Mouse (Mus musculus) limb, embryonic 10.5 days (tissue): Measurements from ENCODE around the gene Ltbp4. TPM values are rescaled to one million over a fixed set of nuclear protein-coding genes. Genes with fewer than 3 reads are reported as not detected.

Experiments used
- DNase-seq: peaks from one replicate; pipeline ENCODE4 v3.0.0-alpha.2; 2017; ENCODE audit warnings: low spot score
- H3K27ac ChIP-seq: fragments of 300-500 bp; sonication (generic); 2 replicates; pipeline ENCODE4 v1.5.1; 2016; ENCODE audit warnings: mild to moderate bottlenecking
- H3K27me3 ChIP-seq: fragments of 300-500 bp; sonication (generic); 2 replicates; pipeline ENCODE4 v1.6.1; 2016; ENCODE audit warnings: low read depth, mild to moderate bottlenecking; ENCODE audit not compliant: poor library complexity, severe bottlenecking
- H3K36me3 ChIP-seq: fragments of 300-500 bp; sonication (generic); 2 replicates; pipeline ENCODE4 v1.6.1; 2016; ENCODE audit warnings: mild to moderate bottlenecking, moderate library complexity
- H3K4me1 ChIP-seq: fragments of 300-500 bp; sonication (generic); 2 replicates; pipeline ENCODE4 v1.6.1; 2016
- H3K4me3 ChIP-seq: fragments of 300-500 bp; sonication (generic); 2 replicates; pipeline ENCODE4 v1.5.1; 2016; ENCODE audit warnings: mild to moderate bottlenecking, moderate library complexity
- H3K9me3 ChIP-seq: fragments of 300-500 bp; sonication (generic); replicated peaks from 2 replicates; pipeline ENCODE4 v1.6.1; 2016; ENCODE audit warnings: mild to moderate bottlenecking
- WGBS: fragments of 180-500 bp; shearing (Covaris S2); methylation state at CpG from one replicate; pipeline ENCODE4 v1.1.7; 2016; 5-methylcytosine and 5-hydroxymethylcytosine counted together
- polyA plus RNA-seq: library from polyadenylated mRNA; unstranded; fragments of >200 nt; fragmentation: Nextera tagmentation; extraction: Ambion mirVana; gene quantifications from 2 replicates; pipeline ENCODE4 v1.2.1, GENCODE M21; 2016

Gene Ltbp4
- polyA plus RNA-seq, 1 experiment from 2014 or later, result 10.6 TPM

DNA sequence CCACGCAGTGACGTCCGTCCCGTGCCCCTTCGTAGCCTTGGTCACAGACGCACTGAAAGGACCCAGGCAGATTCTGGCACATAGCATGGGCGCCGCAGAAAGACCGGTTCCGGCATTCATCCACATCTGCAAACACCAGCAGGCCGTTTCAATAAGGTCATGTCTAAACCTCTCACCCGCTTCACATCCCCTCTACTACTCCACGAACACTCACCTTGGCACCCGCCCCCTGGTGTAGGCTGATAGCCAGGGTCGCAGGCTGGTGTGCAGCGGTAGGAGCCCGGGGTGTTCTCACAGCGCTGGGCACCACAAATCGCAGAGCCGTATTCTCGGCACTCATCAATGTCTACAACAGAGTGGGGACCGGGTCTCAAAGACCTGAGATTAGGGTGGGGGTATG lies 18.1 kb downstream of the Ltbp4 start:
- Histone ChIP-seq H3K4me1 (peaks cover 13% of the 10 kb centered on the region; the same call in 1 of the 2 replicates), H3K9me3 (no peaks in the 10 kb centered on the region), H3K27ac (no peak overlapping the region), H3K4me3 (no peak overlapping the region), H3K36me3 (no peaks in the 10 kb centered on the region; the same call in 1 of the 2 replicates), H3K27me3 (peaks cover 39% of the 10 kb centered on the region)
- WGBS, result 90% methylated on average over 22 of the region's 22 CpGs
- peak; percentile 28 for DNase-seq

DNA sequence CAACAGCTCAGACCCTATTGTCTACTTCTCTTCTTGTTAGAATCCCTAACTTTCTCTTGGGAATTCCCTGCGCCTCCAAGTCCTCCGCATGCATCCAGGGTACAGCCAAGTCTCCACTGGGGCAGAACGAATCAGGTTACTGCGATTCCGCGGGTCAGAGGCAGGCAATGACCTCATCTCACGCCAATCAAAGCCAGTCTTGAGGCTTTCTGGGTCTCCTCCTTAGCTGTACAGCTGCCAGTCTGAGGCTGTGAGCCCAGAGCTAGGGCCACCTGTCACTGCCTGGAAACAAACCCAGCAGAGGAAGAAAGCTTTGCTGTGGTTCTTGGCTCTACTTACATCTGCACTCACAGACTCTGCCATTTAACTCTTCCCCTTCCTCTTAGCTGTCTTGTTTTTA lies 21.5 kb downstream of the Ltbp4 start:
- Histone ChIP-seq H3K27me3 (peaks cover 17% of the 10 kb centered on the region), H3K4me1 (peaks cover 6% of the 10 kb centered on the region), H3K9me3 (peaks cover 8% of the 10 kb centered on the region), H3K4me3 (no peak overlapping the region), H3K27ac (no peak overlapping the region), H3K36me3 (no peaks in the 10 kb centered on the region)
- peak; percentile 27 for DNase-seq
- WGBS, result 52% methylated on average over 7 of the region's 7 CpGs

DNA sequence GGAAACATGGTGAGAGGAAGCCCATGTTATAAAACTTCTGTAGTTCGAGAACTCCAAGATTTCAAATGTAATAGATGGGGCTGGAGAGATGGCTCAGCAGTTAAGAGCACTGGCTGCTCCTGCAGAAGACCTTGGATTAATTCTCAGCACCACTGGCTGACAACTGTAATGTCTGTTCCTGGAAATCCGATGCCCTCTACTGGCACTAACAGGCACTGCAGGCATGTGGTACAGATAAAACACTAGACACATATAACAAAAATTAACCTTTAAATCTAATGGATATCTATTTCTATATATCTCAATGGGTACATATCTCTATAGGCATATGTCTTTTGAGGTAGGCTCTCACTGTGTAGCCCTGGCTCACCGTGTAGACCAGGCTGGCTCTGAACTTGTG lies 23.1 kb downstream of the Ltbp4 start:
- no peak for DNase-seq
- peaks cover 8% of the 10 kb centered on the region for H3K9me3 ChIP-seq
- H3K36me3 ChIP-seq, result no peaks in the 10 kb centered on the region
- H3K4me3 ChIP-seq, result no peak overlapping the region
- no peak overlapping the region for H3K27ac ChIP-seq
- WGBS, result 89% methylated on average over 3 of the region's 3 CpGs
- H3K4me1 ChIP-seq, result peaks cover 17% of the 10 kb centered on the region
- peaks cover 29% of the 10 kb centered on the region for H3K27me3 ChIP-seq

DNA sequence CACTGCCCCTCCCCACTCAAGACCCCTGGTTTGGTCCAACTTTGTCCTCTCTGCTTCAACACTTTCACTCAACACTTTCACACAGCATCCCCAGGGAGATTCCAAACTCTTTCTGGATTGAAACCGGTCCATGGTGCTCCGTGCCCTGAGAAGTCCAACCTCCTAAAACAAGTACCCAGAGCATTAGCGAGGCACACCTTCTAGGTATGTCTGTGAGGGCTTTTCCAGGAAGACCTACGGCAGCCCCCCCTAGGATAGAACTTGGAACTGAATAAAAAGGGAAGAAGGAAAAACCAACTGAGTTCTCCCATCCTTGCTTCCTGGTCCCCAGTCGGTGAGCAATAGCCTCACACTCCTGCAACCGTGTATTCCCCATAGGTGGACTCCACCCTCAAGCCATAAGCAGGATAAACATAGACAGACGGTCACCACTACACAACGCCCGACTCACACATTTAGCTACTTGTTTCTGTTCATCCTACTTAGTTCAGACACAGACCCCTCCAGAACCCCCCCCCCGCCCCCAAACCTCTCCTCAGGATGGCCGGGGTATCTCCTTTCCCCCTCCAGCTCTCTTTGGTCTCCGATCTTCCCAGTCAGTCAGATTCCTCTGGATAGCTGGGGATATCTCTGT lies 25.7 kb downstream of the Ltbp4 start:
- H3K9me3 ChIP-seq, result peaks cover 8% of the 10 kb centered on the region
- H3K27ac ChIP-seq, result no peak overlapping the region
- H3K4me1 ChIP-seq, result peaks cover 27% of the 10 kb centered on the region
- H3K4me3 ChIP-seq, result no peak overlapping the region
- DNase-seq, result peak; percentile 26
- H3K36me3 ChIP-seq, result no peaks in the 10 kb centered on the region
- WGBS, result 88% methylated on average over 12 of the region's 12 CpGs
- peaks cover 42% of the 10 kb centered on the region for H3K27me3 ChIP-seq

DNA sequence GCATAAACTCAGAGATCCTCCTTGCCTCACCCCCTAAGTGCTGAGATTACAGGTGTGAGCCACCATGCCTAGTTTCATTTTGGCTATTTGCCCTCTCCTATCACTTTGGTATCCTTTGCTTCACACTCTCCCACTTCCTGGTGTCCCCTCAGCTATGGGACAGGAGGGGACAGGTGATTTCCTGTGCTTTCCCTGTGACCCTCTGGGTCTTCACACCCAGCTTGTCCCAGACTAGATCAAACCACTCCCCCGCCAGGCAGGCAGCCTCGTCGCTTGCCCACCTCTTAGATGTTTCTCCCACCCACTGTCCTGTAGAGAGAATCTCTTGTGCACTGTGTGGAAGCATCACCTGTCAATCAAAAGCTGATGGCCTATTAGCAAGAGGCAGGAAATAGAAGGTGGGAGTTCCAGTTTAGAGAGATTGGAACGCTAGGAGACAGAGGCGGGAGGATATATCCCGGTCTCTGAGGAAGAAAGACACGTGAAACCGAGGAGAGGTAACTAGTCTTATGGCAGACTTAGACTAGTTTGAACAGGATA lies 26.4 kb downstream of the Ltbp4 start:
- DNase-seq, result no peak
- 41% methylated on average over 8 of the region's 8 CpGs for WGBS
- H3K4me3 ChIP-seq, result no peak overlapping the region

DNA sequence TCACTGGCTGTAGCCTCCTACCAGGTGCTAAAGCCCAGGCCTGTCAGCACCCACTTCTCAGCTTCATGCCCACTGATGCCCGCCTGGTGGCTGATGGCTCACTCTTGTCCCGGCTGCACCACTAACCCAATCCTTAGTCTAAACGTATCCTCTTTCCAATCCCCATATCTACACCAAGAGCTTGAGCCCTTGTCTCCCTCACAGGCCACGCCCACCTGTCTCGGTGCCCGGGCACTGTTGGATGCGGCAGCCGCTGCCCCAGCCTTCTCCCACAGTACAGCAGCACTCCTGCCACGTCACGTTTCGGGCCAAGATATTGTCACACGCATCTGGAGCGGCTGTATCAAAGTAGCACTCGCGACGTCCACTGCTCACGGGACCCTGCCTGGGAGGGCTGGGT lies 27.2 kb downstream of the Ltbp4 start:
- no peak overlapping the region for H3K27ac ChIP-seq
- H3K4me3 ChIP-seq, result peak overlapping the region; percentile 35
- peak; percentile 40 for DNase-seq
- H3K4me1 ChIP-seq, result peaks cover 23% of the 10 kb centered on the region
- peaks cover 8% of the 10 kb centered on the region for H3K9me3 ChIP-seq
- H3K36me3 ChIP-seq, result no peaks in the 10 kb centered on the region
- WGBS, result 6% methylated on average over 17 of the region's 17 CpGs
- peaks cover 45% of the 10 kb centered on the region for H3K27me3 ChIP-seq

More for the DNA sequence above, 26.4 kb downstream of the Ltbp4 start:
- Histone ChIP-seq H3K27ac (no peak overlapping the region), H3K9me3 (peaks cover 8% of the 10 kb centered on the region), H3K4me1 (peaks cover 27% of the 10 kb centered on the region), H3K27me3 (peaks cover 42% of the 10 kb centered on the region), H3K36me3 (no peaks in the 10 kb centered on the region)

DNA sequence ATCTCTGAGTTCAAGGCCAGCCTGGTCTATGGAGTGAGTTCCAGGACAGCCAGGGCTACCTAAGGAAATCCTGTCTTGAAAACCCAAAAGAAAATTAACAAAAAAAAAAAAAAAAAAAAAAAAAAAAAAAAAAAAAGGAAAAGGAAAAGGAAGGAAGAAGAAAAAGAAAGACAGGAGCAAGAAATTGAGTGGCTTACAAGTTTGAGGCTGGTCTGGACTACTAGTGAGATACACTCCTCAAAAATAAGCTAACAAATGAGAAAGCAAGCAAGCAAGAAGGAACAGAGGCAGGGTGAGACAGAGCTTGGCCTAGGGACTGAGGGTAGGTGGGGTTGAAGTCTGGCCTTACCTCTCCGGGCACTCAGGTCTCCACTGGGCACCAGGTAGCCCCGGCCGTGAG lies 27.7 kb downstream of the Ltbp4 start:
- Histone ChIP-seq H3K4me3 (no peak overlapping the region), H3K27ac (no peak overlapping the region), H3K27me3 (peaks cover 47% of the 10 kb centered on the region), H3K4me1 (peaks cover 23% of the 10 kb centered on the region), H3K36me3 (no peaks in the 10 kb centered on the region), H3K9me3 (peaks cover 8% of the 10 kb centered on the region)
- WGBS, result 59% methylated on average over 3 of the region's 3 CpGs
- peak; percentile 39 for DNase-seq

DNA sequence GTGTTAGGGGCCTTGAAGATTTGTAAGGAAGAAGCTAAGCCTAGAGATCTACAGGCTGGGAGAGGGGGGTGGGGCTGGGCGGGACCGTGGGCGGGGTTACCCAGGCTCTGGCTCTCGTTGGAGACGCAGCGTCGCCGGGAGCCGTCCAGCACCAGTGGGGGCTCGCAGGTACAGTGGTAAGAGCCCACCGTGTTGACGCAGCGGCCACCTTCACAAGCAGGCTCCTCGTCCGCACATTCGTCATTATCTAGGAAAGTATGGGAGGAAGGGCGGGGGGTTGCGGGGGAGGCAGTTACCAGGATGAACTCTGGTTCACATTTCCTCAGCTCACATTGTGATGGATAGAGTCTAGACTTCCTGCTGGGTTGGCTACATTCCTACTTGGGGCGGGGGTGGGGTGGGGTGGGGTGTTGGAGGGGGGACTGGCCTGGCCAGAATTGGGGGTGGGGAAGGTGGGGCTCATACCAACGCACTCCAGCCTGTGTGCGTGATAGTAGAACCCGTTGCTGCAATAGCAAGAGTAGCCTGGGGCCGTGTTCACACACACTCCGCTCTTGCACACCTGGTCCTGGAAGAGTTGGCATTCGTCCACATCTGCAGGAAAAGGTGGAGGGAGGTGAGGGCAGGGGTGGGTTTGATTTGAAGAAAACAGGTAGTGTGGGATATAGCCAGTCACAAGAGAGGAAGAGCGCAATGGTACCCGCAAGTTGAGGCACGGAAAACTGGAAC lies 28.5 kb downstream of the Ltbp4 start:
- Histone ChIP-seq H3K4me1 (peaks cover 23% of the 10 kb centered on the region), H3K9me3 (peaks cover 4% of the 10 kb centered on the region), H3K36me3 (no peaks in the 10 kb centered on the region), H3K27me3 (peaks cover 51% of the 10 kb centered on the region), H3K4me3 (peak overlapping the region; percentile 43), H3K27ac (no peak overlapping the region)
- DNase-seq, result peak; percentile 58
- 7% methylated on average over 28 of the region's 28 CpGs for WGBS

DNA sequence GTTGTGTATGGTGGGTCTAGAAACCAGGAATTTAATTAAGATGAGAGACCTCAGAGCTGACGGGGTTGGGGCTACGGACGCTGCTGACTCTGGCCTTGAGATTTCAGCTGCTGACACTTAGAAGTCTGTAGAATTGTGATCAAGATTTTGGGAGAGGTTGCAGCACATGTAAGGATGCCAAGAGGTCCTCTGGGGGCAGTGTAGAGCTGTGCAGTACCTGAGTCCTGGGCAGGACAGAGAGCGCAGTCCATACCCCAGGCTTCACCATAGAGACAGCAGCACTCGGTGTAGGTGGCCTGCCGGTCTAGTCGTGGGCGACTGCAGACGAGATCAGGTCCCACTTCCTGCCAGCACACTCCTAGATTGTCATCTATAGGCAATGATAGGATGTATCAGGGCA lies 29.9 kb downstream of the Ltbp4 start:
- Histone ChIP-seq H3K36me3 (no peaks in the 10 kb centered on the region), H3K27ac (no peak overlapping the region), H3K27me3 (peaks cover 65% of the 10 kb centered on the region), H3K4me1 (peaks cover 23% of the 10 kb centered on the region), H3K9me3 (no peaks in the 10 kb centered on the region), H3K4me3 (no peak overlapping the region)
- WGBS, result 75% methylated on average over 9 of the region's 9 CpGs
- DNase-seq, result peak; percentile 28

DNA sequence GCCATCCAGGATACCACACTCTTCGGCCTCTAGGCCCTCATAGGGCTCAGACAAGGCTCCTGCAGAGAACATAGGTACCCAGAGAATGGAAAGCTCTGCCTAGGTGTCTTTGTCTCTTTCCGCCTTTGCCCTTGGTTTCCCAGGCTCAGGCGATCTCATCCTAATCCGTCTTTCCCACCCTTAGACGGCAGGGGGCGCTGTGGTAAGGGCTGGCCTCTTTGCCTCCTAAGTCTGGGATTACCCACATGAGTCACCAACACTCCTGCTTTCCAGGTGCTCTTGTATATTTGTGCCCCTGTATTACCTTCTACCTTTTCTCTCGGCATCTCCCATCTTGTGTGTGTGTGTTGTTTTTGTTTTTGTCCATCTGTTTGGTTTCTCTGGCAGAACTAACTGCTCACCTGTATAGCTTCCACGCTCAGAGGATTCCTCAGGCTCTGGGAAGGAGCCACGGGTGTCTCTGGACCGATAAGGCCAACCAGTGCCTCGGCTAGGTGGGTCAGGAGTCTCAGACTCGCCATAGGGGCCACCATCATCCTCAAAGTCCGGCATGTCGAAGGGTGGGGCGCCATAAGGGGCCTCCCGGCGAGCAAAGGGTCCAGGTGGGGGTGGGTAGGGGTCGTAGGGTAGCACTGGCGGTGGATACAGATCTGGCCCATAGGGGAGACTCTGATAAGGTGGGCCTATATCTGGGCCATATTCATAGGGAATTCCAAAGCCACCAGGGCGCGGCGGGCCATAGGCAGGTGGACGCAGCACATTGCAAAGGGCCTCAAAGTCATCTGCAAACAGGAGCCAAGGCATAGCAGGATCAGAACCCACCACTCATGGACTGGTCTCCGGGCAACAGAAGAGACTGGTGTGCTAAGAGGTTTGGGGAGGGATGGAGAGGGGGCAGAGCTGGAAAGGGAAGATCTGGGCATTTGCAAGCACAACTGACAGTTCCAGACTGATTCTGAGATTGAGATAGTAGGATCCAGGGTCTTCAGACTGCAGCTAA lies 31.0 kb downstream of the Ltbp4 start:
- Histone ChIP-seq H3K4me3 (no peak overlapping the region), H3K9me3 (no peaks in the 10 kb centered on the region), H3K27me3 (peaks cover 59% of the 10 kb centered on the region), H3K4me1 (peaks cover 23% of the 10 kb centered on the region), H3K27ac (no peak overlapping the region), H3K36me3 (no peaks in the 10 kb centered on the region)
- 76% methylated on average over 24 of the region's 24 CpGs for WGBS
- peak; percentile 72 for DNase-seq

DNA sequence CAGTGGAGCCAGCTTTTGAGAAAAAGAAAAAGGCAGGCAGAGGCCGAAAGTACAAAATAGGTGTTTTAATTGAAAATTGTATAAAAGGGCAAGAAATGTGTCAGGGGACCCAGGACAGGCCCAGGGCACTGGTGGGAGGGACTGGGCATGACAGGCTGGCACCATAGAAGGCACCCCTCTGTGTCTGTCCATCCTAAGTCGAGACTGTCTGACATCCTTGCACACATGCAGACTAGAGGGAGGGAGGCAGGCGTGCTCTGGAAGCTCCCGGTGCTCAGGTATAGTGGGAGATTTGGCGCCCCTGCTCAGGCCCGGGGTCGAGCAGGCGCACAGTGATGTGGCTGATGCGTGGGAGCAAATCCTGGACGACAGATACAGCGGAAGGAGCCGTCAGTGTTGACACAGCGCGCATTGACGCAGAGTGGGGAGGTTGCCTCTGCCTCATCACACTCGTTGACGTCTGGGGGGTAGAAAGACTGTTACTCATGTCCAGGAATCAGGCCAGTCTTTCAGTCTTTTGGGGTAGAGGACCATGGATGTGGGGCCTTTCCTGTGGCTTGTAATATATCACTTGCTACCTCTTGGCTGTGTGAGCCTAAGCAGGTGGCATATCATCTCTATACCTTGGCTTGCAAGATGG lies 32.3 kb downstream of the Ltbp4 start:
- Histone ChIP-seq H3K27me3 (peaks cover 47% of the 10 kb centered on the region), H3K4me1 (peaks cover 13% of the 10 kb centered on the region), H3K36me3 (no peaks in the 10 kb centered on the region), H3K9me3 (no peaks in the 10 kb centered on the region), H3K4me3 (no peak overlapping the region), H3K27ac (no peak overlapping the region)
- 91% methylated on average over 17 of the region's 17 CpGs for WGBS
- no peak for DNase-seq

DNA sequence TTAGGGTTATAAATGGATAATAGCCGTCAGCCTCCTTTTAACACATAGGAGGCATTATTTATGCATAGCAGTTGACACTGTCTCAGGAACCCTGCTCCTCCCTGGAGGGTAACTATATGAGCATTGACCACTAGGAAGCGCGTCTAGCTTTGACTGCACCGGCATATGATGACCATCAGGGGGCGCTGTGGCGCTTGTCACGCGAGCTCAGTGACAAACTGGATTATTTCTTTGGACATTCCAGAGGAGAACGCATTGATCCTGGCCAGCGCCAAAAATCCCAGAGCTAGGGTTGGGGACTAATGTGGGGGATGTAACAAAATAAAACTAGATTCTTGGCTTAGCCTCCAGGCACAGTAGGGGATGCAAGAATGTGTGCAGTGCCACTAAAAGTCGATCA lies 35.3 kb downstream of the Ltbp4 start:
- Histone ChIP-seq H3K27ac (no peak overlapping the region), H3K4me1 (no peaks in the 10 kb centered on the region), H3K9me3 (no peaks in the 10 kb centered on the region), H3K4me3 (no peak overlapping the region), H3K36me3 (no peaks in the 10 kb centered on the region), H3K27me3 (peaks cover 28% of the 10 kb centered on the region)
- DNase-seq, result peak; percentile 83
- WGBS, result 11% methylated on average over 11 of the region's 11 CpGs
